Mouse (Mus musculus): ENCODE results near the gene Tent4a. TPM values are rescaled to one million over a fixed set of nuclear protein-coding genes. Genes with fewer than 3 reads are reported as not detected.

Tent4a gene
- total RNA-seq, 2 experiments from 2014 or later = 40.9 to 41.7 TPM

DNA sequence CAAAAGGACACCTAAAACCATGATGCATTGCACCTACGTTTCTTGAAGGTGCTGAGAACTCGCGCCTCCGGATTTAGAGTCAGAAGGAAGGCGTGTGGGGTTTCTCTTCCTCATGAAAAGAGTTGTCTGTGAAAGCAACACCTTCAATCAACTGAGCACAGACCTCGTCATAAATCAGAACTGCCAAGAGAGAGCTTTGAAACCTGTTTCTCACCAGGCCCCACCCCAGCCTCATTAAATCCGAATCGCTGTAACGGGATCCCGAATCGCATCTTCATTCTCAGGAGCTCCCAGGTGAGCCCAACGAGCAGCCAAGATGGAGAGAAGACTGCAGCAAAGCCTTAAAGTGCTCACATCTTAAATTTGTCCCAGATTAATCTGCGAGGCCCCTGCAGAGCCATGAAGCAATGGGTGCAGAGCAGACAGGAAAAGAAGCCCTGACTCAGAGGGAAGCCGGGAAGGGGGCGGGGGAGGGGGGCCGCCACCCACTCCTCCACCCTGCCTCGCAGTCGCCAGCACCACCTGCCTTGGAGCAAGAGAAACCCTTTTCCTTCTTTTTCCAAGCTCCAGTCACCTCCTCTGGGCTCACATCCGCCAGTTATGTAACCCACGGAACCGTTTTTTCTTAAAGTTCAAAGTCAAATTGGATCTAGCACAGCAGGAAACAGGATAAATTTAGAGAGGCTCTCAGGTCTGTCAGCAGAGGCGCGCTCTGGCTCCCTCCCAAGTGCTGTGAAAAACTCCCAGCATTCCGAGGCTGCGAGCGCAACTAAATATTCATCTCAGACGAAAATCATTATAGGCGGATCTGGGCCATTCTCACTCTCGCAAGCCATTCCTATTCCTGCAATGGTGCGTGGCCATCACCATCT is 52.5 kb downstream of the Tent4a start:
- peak; percentile 66 to 74 for DNase-seq (ENCODE audit: low spot score in 2 of 2)

DNA sequence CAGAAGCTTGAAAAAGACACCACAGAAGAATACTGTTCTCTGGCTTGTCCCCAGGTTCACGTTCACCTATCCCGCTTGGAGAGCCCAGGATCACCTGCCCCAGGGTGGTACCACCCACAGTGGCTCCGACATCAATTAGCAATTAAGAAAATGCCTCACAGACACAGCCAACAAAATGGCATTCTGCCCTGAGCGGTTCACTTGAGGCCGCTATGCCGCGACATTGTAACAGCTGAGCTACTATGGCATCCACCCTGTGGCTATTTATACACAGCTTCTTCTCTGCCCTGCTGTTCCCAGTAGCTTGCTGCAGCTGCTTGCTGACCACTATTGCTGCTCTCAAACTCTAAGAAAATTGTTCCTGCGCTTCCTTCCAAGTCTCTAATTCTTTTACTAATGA is 53.4 kb downstream of the Tent4a start:
- peak; percentile 44 to 53 for DNase-seq (ENCODE audit: low spot score in 2 of 2)

DNA sequence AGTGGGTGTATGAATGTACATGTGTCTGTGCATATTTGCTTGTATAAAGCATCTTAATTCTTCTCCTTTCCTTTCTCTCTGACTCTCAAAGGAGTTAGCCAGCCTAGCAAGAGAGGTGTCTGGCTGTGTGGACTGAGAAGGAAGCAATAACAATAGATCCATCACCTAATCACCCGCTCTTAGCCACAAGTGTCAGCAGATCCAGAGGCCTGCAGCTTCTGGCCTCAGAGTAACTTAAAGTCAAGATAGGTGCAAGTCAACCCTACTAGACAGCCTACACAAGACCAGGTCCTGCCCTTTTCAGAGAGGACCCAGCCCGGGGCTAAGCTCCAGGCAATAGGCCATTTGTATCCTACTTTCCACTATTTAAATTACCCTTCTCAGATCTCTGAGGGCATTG is 54.5 kb downstream of the Tent4a start:
- DNase-seq (ENCODE audit: low spot score in 2 of 2) = no peak

DNA sequence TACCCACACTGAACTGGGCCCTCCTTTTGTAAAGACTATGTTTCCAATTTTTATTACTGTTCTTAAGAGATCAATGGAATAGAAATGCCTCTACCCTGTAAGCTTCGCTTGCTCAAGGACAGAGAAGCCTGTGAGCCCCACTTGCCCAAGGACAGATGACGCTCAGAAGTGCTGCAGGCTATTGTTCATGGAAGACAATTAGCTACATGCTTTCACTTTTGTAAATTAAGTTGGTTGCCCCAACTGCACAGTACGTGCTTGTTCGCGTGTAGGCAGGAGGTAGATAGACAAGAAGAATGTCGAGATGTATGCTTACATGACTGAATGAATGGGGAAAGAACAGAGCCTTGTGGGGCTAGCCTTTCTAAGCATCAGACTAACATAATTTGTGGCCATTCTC is 55.7 kb downstream of the Tent4a start:
- no peak for DNase-seq (ENCODE audit: low spot score in 2 of 2)

DNA sequence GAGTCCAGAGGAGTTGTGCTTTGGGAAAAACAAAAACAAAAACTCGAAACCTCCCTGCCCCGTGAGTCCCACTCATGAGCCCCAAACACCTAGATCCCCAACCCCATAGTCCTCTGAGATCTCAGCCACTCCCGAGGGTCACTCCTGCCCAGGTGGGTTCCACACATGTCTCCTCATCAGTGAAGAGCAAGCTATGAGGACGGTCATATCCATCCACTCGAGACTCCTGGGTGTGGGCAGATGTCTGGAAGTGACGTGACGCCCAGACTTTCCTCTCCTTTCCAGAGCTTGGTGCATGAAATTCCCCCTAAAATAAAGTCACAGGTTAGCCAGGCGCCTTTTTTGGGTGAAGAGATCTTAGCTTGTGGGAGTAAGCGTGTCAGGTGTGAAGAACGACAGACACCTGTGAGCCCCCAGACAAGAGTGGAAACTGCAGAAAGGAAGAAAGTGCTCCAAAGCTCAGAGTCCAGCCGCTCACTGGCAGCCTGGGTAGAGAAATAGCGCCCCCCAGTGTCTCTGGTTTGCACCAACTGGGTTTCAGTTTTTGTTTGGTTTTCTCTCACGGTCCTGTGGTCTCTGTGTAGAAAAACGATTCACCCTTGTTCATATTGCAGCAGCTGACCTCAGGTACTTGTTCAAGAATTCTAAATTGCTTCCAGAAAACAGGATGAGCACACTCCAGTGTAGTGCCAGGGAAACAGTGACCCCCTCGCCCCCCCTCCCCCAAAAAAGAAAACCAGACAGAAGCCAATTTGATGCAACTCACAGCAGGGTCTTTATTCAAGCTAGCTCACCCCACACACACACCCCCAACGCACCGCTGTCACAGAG is 73.6 kb downstream of the Tent4a start:
- peak; percentile 80 to 83 for DNase-seq (ENCODE audit: low spot score in 2 of 2)

DNA sequence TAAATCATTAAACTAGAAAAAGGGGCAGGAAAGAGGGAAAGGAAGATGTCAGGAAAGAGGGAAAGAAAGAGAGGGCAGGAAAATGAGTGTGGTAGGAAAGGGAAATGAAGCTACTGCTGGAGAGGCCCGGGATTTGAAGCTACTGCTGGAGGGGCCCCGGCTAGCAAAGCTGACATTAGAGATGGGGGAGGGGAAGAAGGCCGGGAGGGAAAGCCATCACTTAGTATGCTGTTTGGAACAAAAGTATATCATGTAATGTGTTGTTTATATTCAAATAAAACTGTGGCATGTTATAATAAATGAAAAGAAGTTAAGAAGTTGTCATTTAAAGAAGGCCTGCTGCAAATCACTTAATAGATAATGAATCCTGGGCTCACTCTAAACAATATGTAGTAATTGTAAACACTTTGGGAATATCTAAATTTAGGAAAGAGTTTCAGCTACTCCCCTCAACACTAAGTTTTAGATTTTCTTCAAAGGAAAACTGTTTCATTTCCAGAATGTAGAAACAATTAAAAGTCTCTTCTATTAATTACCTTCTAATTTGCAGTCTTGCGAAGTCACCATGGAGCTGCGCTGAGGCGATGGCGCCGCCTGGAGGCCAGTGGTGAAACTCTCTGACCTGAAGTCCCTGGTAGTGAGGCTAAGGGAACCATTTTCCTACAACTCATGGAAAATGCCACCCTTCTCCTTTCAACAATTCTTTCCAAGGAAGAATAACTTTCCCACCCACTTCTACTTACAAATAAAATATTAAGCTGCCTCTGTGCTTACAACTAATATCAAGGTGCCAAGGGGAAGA is 74.6 kb downstream of the Tent4a start:
- DNase-seq (ENCODE audit: low spot score in 2 of 2) = peak; percentile 88 to 90

DNA sequence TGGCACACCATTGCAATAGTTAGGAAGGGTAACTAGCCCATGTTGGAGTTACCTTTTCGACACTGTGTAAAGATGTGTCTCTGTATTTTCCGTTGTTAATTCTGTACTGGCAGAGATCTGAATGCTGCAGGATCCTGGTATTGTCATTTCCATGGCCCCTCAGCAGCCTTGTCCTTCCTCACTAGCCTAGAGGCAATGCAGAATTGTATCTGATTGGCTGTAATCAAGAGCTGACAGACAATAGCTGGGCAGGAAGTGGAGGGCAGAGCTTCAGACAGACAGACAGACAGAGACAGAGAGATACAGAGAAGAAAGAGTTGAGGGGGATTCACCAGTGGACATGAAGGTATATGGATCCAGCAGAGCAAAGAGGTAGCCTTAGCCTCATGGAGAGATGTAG is 75.5 kb downstream of the Tent4a start:
- DNase-seq (ENCODE audit: low spot score in 2 of 2) = no peak

DNA sequence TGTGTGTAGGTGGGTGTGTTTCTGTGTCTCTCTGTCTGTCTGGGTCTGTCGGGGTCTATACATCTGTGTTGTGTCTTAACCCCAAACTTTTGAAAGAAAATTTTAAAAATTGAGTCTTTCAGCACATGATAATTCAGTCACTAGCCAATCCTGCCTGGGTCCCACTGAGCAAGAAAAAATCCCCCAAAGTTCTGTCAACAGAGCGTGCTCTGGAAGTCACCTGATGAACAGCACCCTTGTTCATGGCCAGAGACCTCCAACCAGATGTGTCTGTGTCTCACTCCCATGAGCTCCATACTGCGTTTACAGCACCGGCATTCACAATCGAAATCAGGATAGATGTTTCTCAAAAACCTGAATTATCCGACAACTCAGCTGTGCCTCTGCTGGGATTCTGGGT is 76.0 kb downstream of the Tent4a start:
- no peak for DNase-seq (ENCODE audit: low spot score in 2 of 2)

DNA sequence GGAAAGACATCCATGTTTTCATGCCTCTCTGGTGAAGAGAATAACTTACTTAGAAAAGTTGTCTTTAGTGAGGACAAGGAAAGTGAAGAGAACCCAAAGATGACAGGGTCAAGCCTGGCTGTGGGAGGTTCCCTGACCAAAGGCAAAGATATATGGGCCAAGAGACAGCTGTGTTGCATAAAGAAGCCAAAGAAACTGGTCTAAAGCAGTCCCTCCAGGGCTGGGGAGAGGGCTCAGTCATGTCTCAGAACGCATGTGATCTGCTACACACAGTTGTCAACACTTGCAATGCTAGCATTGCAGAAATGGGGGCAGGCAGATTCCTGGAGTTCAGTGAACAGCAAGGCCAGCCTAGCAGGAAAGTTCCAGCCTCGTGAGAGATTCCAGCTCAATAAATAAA is 77.3 kb downstream of the Tent4a start:
- DNase-seq (ENCODE audit: low spot score in 2 of 2) = no peak

DNA sequence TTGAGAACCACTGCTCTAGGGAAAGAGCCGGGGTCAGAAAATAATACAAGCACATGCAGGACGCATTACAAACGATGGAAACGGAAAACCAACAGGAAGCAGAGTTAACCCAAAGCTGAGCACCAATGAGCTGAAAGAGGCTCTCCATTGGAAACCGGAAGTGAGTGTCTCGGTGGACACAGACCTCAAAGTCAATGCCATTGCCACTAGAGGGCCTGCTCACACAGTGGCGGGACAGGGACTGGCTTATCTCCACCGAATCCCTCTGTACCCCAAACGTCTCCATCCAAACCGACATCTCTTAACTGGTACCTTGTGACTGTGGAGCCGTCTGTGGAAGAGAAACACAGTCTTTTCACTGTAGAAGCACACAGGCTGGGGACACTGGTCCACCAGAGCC is 77.8 kb downstream of the Tent4a start:
- no peak for DNase-seq (ENCODE audit: low spot score in 2 of 2)

DNA sequence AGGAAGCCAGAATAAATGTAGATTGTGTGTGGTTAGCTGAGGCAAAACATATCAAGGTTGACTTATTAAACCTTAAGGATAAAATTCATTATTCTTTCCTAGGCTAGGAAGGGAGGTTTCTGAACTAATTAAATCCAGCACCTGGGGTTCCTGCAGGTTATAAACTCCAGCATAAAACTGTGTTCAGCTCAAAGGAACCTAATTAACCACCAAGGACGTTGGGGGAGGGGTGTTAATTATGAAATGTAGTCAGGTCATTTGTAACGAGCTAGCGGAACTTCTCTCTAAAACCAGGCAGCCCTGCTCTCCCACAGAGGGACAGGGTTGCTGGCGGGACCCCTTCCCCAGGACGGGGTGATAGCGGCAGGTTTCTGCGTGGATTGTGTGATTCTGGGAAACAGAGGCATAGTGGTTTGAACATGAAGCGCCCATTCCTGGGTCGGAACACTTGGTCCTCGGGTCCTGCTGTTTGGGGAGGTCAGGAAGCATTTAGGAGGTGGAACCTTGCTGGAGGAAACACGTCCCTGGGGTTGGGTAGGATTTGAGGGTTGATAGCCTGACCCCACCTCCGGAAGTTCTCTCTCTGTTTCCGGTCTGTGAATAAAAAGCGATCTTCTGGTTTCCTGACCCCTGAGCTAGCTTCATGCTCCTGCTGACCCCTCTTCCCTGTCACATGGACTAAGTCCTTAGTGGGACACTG is 78.8 kb downstream of the Tent4a start:
- no peak for DNase-seq (ENCODE audit: low spot score in 2 of 2)

Other genes with a start within 250 kb of the Tent4a start
- gene Nsun2, start 871 bp downstream of the Tent4a start, total RNA-seq (2021) = 10 to 100 TPM; 74.5 to 84.5 TPM
- 10 to 100 TPM; 22.9 TPM for gene Srd5a1, start 76.8 kb upstream of the Tent4a start, total RNA-seq (2021)
- 100 to 1,000 TPM; 201 to 208 TPM for gene Ube2ql1, start 205.3 kb upstream of the Tent4a start, total RNA-seq (2021)